Mouse (Mus musculus) hindbrain, embryonic 11.5 days (tissue): ENCODE results near the gene Psmd12. TPM values are rescaled to one million over a fixed set of nuclear protein-coding genes. Genes with fewer than 3 reads are reported as not detected.
A peak's percentile ranks its signal among the peaks of the same experiment; 100 is the strongest.

Source experiments
- ATAC-seq: fragments of 200-750 bp; cut with Nextera tagmentation; 2 replicates; pipeline ENCODE4 v1.8.0; 2017; ENCODE audit warnings: mild to moderate bottlenecking, moderate TSS enrichment, moderate library complexity; ENCODE audit not compliant: low FRiP score
- DNase-seq: peaks from one replicate; pipeline ENCODE4 v3.0.0-alpha.2; 2015; ENCODE audit warnings: low spot score
- H3K27ac ChIP-seq: fragments of 300-500 bp; sonication (generic); 2 replicates; pipeline ENCODE4 v1.5.1; 2014; ENCODE audit warnings: mild to moderate bottlenecking, low read depth, low read length
- H3K27me3 ChIP-seq: fragments of 300-500 bp; sonication (generic); 2 replicates; pipeline ENCODE4 v1.6.1; 2014; ENCODE audit warnings: mild to moderate bottlenecking, low read length, moderate library complexity, mixed read lengths; ENCODE audit not compliant: control insufficient read depth, insufficient read depth
- H3K36me3 ChIP-seq: fragments of 300-500 bp; sonication (generic); 2 replicates; pipeline ENCODE4 v1.6.1; 2014; ENCODE audit warnings: mild to moderate bottlenecking, low read length, moderate library complexity, mixed read lengths; ENCODE audit not compliant: control insufficient read depth, insufficient read depth
- H3K4me1 ChIP-seq: fragments of 300-500 bp; sonication (generic); replicated peaks from 2 replicates; pipeline ENCODE4 v1.6.1; 2014; ENCODE audit warnings: low read length, mixed read lengths; ENCODE audit not compliant: control insufficient read depth, insufficient read depth
- H3K4me2 ChIP-seq: fragments of 300-500 bp; sonication (generic); replicated peaks from 2 replicates; pipeline ENCODE4 v1.6.1; 2014; ENCODE audit warnings: mild to moderate bottlenecking, low read depth, low read length
- H3K4me3 ChIP-seq: fragments of 300-500 bp; sonication (generic); 2 replicates; pipeline ENCODE4 v1.5.1; 2014; ENCODE audit warnings: low read depth, low read length
- H3K9ac ChIP-seq: fragments of 300-500 bp; sonication (generic); 2 replicates; pipeline ENCODE4 v1.6.1; 2014; ENCODE audit warnings: low read depth, low read length
- H3K9me3 ChIP-seq: fragments of 300-500 bp; sonication (generic); 2 replicates; pipeline ENCODE4 v1.6.1; 2016; ENCODE audit warnings: low read length; ENCODE audit not compliant: control insufficient read depth
- WGBS: fragments of 180-500 bp; shearing (Covaris S2); extraction: QIAGEN DNeasy Blood & Tissue Kit; methylation state at CpG from one replicate; pipeline ENCODE4 v1.1.7; 2014; 5-methylcytosine and 5-hydroxymethylcytosine counted together
- polyA plus RNA-seq: library from polyadenylated mRNA; unstranded; fragments of >200 nt; fragmentation: Nextera tagmentation; extraction: Ambion mirVana; gene quantifications from 2 replicates; pipeline ENCODE4 v1.2.1, GENCODE M21; 2014

Gene Psmd12
- polyA plus RNA-seq = 224 and 230 TPM in 2 replicates

DNA sequence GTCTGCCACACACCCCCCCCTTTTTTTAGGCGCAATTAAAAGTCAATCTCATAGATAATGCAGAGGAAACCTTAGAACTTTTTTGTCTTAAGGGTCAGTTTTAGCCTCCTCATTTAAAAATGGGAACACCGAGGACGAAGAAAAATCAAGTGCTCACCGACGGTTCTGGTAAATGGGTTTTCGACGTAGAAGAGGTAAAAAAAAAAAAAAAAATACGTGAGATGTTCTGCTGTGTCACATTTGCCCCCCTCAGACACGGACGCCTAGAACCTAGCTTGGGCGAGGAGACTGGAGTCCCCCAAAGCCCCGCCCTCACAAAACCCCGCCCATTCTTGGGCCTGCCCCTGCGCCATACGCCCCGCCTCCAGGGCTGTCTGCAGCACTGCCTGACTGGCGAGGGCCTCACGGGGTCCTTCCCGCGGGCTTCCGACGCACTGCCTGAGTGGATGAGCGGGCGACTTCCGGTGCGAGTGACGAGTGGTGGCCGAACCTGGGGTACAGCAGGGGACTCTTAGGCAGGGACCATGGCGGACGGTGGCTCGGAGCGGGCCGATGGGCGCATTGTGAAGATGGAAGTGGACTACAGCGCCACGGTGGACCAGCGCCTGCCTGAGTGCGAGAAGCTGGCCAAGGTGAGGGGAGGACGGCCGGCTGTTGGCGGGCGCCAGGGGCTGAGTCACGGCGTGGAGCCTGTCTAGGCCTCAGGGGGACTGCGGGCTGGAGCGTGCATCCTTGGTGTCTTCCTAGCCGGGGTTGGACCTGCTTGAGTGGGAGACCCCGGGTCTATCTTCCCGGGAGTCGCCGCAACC lies at the start of gene Psmd12:
TSS of gene Psmd12 (plus strand) at position 432 of the 809 bp plus-strand sequence.
- ATAC-seq (peak; percentile 97), DNase-seq (peak; percentile 99)
- Histone ChIP-seq H3K9ac (peak within 1 kb of the TSS; percentile 93), H3K4me2 (peak within 1 kb of the TSS; percentile 75), H3K4me1 (0 out of 2 replicates have a peak, but pooled peaks cover 4% of the 10 kb centered on the region), H3K27ac (peak within 1 kb of the TSS; percentile 42; the same call in 1 of the 2 replicates), H3K4me3 (peak within 1 kb of the TSS; percentile 97), H3K9me3 (no peaks in the 10 kb centered on the region), H3K36me3 (no peaks in the 10 kb centered on the region), H3K27me3 (no peaks in the 10 kb centered on the region)
- under 1% methylated on average over 51 of the region's 51 CpGs for WGBS

DNA sequence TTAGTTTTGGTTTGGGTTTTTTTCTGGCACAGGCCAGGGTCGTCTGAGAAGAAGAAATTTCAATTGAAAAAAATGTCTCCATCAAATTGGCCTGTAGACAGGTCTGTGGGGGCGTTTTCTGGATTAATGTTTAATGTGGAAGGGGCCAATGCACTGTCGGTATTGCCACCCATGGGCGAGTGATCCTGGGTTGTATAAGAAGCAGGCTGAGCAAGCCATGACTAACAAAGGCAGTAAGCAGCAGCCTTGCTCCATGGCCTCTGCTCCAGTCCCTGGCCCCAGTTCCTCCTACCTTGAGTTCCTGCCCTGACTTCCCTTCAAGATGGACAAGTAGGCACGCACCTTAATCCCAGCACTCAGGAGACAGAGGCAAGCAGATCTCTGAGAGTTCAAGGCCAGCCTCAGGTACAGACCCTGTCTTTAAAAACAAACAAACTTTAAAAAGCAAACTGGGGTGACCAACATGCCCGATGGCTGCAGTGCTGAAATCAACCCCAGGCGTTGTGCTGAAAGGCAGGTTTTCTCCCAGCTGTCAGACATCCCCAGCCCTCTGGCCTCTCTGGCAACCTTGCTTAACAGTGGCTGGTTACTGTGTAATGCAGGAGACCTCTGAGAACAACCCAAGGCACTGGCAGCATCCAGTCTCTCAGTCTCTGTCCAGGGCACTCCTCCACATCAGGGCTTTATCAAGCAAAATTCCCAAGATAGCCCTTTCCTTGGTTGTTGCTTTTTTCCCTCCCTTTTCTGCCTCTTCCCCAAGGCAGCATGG lies 47.9 kb upstream of the Psmd12 start:
- no peaks in the 10 kb centered on the region for H3K36me3 ChIP-seq
- no peaks in the 10 kb centered on the region for H3K27me3 ChIP-seq
- H3K4me1 ChIP-seq = no peaks in the 10 kb centered on the region
- no peaks in the 10 kb centered on the region for H3K9me3 ChIP-seq
- ATAC-seq (no peak), DNase-seq (no peak)
- no peak overlapping the region for H3K4me2 ChIP-seq
- H3K27ac ChIP-seq = no peak overlapping the region
- 80% methylated on average over 7 of the region's 7 CpGs for WGBS
- no peak overlapping the region for H3K9ac ChIP-seq
- H3K4me3 ChIP-seq = no peak overlapping the region

DNA sequence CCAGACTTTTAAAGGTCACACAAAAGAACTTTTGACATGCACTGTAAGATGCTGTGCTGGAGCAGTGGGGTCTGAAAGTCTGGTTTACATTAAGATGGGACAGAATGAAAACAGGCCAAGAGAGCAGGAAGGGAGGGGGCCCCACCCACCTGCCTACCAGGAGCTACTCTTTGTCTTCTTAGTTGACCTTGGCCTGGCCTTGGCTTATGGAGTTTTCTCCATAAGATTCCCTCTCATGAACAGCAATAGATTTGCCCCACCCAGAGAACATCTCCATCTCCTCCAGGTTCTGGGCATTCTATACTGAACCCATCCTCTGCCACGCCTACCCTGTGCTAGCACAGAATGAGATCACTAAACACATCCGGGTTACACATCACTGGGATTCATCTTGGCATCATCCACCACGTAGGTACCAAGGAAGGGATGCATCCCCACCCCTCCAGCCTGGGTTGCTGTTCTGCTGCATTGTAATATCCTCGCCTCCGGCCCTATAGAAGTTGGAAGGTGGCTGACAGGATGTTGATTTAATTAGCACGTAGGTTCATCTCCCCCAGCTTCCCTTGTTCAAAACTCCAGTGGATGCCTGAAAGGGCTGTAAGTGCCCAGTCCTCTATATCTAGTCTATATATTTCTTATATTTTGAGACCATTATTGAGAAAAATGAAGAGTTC lies 43.4 kb upstream of the Psmd12 start:
- DNase-seq = no peak
- Histone ChIP-seq H3K4me2 (no peak overlapping the region), H3K9ac (no peak overlapping the region), H3K27ac (no peak overlapping the region), H3K27me3 (no peaks in the 10 kb centered on the region), H3K9me3 (no peaks in the 10 kb centered on the region), H3K4me1 (no peaks in the 10 kb centered on the region), H3K36me3 (no peaks in the 10 kb centered on the region), H3K4me3 (no peak overlapping the region)
- no peak for ATAC-seq
- 88% methylated on average over 6 of the region's 6 CpGs for WGBS

DNA sequence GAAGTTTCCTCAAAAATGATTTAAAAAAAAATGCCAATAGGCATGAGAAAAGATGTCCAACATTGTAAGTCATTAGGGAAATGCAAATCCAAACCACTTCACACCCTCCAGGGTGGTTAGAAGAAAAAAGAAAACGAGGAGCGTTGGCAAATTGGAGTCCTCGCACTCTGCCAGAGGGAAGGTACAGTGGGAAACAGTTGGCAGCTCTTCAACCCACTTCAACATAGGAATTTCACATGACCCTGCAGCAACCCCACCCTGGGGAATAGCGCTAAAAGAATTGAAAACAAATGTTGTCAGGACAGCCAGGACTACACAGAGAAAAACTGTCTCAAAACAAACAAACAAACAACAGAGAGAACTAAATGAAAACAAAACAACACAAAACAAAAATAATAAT lies 41.6 kb upstream of the Psmd12 start:
- no peak overlapping the region for H3K9ac ChIP-seq
- 82% methylated on average over 4 of the region's 4 CpGs for WGBS
- H3K27me3 ChIP-seq = no peaks in the 10 kb centered on the region
- H3K4me3 ChIP-seq = no peak overlapping the region
- no peak overlapping the region for H3K4me2 ChIP-seq
- DNase-seq = no peak
- H3K36me3 ChIP-seq = no peaks in the 10 kb centered on the region
- no peak for ATAC-seq
- no peaks in the 10 kb centered on the region for H3K9me3 ChIP-seq
- no peak overlapping the region for H3K27ac ChIP-seq
- H3K4me1 ChIP-seq = no peaks in the 10 kb centered on the region

DNA sequence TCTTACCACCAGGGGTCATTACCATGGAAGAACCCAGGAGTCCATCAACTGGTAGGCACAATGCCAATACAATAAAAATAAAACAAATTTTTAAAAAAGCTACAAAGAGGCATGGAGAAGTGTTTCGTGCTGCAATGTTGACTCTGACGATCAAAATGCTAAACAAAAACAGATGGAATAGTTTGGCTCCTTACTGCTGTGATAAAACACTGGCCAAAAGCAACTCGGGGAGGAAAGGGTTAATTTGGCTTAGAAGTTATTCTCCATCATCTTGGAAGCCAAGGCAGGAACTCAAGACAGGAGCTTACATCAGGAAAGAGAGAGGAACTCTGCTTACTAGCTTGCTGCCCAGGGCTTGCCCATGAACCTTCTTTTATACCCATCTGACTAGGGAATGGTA lies 41.1 kb upstream of the Psmd12 start:
- Histone ChIP-seq H3K4me3 (no peak overlapping the region), H3K9me3 (no peaks in the 10 kb centered on the region), H3K27ac (no peak overlapping the region), H3K4me1 (no peaks in the 10 kb centered on the region), H3K4me2 (no peak overlapping the region), H3K36me3 (no peaks in the 10 kb centered on the region), H3K9ac (no peak overlapping the region), H3K27me3 (no peaks in the 10 kb centered on the region)
- 87% methylated on average over 3 of the region's 3 CpGs for WGBS
- DNase-seq = no peak
- no peak for ATAC-seq

DNA sequence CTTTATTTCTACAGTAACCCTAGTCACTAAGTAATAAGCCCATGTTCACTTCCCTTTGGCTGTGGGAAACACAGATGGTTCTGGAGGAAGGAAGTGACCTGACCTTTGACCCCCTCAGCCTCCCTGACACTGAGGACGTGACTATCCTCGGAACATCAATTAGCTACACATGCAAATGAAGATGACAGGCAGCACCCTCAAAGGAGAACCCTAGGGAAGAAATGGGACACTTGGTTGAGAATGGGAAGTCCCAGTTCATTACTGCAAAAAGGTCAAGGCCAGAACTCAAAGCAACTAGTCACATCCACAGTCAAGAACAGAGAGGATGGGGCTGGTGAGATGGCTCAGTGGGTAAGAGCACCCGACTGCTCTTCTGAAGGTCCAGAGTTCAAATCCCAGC lies 38.2 kb upstream of the Psmd12 start:
- H3K36me3 ChIP-seq = no peaks in the 10 kb centered on the region
- H3K4me3 ChIP-seq = no peak overlapping the region
- H3K9ac ChIP-seq = no peak overlapping the region
- 39% methylated on average over 3 of the region's 3 CpGs for WGBS
- ATAC-seq = no peak
- no peaks in the 10 kb centered on the region for H3K27me3 ChIP-seq
- H3K9me3 ChIP-seq = no peaks in the 10 kb centered on the region
- H3K4me1 ChIP-seq = no peaks in the 10 kb centered on the region
- no peak for DNase-seq
- no peak overlapping the region for H3K4me2 ChIP-seq
- H3K27ac ChIP-seq = no peak overlapping the region

DNA sequence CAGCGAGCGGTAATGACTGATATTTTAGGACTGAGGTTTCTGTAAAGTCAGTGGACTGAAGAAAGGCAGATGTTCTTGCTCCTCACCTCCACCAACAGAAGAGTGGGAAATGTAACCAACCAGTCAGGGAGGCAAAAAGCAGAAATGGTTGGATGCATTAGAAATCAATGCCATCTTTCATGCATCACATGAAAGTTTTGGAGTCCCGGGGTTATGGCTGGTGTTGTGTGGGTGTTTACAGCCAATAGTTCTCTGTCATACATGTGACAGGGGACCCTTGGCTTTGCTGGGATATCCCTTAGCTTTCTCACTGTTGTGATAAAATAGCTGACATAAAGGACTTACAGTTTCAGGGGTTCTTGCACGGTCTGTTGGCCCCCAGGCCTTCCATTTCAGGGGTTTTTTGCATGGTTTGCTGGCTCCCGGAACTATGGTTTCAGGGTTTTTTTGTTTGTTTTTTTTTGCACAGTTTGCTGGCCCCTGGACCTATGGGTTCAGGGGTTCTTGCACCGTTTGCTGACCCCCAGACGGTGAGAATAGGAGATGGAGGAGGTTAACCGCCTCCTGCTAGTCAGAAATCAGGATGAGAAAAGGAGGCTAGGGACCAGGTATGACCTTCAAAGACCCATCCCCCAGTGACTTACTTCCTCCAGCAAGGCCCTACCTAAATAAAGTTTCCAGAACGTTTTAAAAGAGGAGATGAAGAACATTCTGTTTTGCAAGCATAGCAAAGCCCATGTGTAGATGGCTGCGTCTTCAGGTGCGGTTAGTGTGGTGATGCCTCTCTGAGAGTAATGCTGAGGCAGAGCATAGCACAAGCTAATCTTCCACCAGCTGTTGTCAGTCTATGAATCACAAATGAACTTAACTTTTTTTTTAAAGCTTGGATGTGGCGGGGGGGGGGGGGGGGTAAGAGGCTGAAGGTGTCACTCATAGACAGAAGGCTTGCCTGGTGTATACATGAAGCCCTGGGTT lies 35.9 kb upstream of the Psmd12 start:
- Histone ChIP-seq H3K36me3 (no peaks in the 10 kb centered on the region), H3K27me3 (no peaks in the 10 kb centered on the region), H3K9ac (no peak overlapping the region), H3K4me1 (no peaks in the 10 kb centered on the region), H3K4me2 (no peak overlapping the region), H3K9me3 (no peaks in the 10 kb centered on the region), H3K27ac (no peak overlapping the region), H3K4me3 (no peak overlapping the region)
- WGBS = 85% methylated on average over 12 of the region's 12 CpGs
- DNase-seq (no peak), ATAC-seq (no peak)

DNA sequence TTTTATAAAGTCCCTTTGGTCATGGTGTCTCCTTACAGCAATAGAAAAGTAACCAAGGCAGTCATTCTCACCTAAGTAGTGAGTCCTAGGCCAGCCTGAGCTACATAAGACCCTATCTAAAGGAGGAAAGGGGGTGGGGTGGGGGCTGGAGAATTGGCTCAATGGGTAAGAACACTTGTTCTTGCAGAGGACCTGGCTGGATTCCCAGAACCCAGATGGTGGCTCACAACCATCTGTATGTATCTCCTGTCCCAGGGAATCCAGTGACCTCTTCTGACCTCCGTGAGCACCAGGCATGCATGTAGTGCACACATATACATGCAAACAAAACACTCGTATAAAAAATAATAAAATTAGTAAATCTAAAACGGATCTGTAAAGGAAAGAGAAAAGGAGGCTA lies 33.6 kb upstream of the Psmd12 start:
- no peaks in the 10 kb centered on the region for H3K27me3 ChIP-seq
- no peak overlapping the region for H3K9ac ChIP-seq
- H3K4me3 ChIP-seq = no peak overlapping the region
- no peaks in the 10 kb centered on the region for H3K4me1 ChIP-seq
- 94% methylated on average over 3 of the region's 3 CpGs for WGBS
- no peaks in the 10 kb centered on the region for H3K36me3 ChIP-seq
- no peaks in the 10 kb centered on the region for H3K9me3 ChIP-seq
- DNase-seq (no peak), ATAC-seq (no peak)
- no peak overlapping the region for H3K27ac ChIP-seq
- H3K4me2 ChIP-seq = no peak overlapping the region
